Mouse (Mus musculus) left cerebral cortex, adult 2 months (tissue): ENCODE measurements around the gene Itk. TPM values are rescaled to one million over a fixed set of nuclear protein-coding genes. Genes with fewer than 3 reads are reported as not detected.

Source experiments
- DNase-seq, 2 experiments: peaks; one replicate each; pipeline ENCODE4 v3.0.0; 2021 to 2022; ENCODE audit warnings: low spot score in 2 of 2, mixed read lengths in 1 of 2; ENCODE audit errors: extremely low spot score in 1 of 2
- H3K27ac ChIP-seq: fragments of 200-600 bp; 2 replicates; pipeline ENCODE4 v1.8.1; 2022
- H3K4me3 ChIP-seq: fragments of 200-600 bp; 2 replicates; pipeline ENCODE4 v1.8.1; 2022
- CTCF ChIP-seq: fragments of 200-600 bp; IDR thresholded peaks from 2 replicates; pipeline ENCODE4 v1.8.1; 2022; ENCODE audit warnings: antibody characterized with exemption, mild to moderate bottlenecking, moderate library complexity
- intact Hi-C: fragments of 180-260 bp; cut with DNase I; formaldehyde crosslinking; loops from one replicate; pipeline ENCODE4 v1.15.1; 2025
- total RNA-seq, 2 experiments: library from RNA; stranded (reverse); gene quantifications; 2 replicates each; pipeline ENCODE4 v1.2.3; 2021

The Itk gene
- total RNA-seq, 2 experiments from 2014 or later: 0.16 to 0.23 TPM

GRCm38 (mm10) chr11:46310647-46311063, 78.7 kb downstream of the Itk start:
- TF ChIP-seq CTCF: no peak
- intact Hi-C loops: no loop called here
- Histone ChIP-seq H3K27ac (peak overlapping the region; percentile 99), H3K4me3 (peak overlapping the region; percentile 79)
- no peak for DNase-seq

DNA sequence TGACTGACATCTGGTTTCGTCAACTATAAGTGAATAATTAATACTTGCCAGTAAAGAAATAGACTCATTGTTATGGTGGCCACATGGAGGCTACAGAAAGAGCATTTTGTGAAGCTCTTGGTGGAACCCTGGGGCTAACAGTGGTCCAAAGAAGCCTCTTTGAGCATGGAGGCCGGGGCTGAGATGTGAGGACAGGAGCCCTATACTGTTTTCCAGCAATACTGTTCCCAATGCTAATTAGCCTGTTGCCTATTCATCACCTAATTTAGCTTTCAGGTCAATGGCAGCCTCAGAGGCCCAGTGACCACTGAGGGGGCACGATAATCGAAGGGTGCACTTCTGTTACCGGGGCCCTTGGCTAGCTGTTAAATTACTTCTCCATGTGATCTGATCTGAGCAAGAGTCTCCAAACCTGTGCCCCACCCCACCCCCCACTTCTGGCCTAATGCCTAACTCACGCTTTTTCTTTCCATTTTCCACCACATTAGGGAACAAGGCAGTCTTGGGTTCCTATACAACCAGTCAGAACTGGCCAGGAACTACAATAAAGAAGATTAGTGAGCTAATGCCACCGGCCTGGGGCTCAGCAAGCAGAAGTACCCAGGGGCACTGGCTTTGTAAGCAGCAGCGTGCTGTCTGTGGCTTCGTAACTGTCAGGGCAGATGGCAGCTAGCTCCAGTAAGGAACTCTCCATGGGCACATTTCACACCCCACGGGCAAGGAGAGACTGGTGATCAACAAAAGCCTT, 79.3 kb downstream of the Itk start:
- no peak for DNase-seq
- peak overlapping the region; percentile 79 for H3K4me3 ChIP-seq
- peak overlapping the region; percentile 74 for H3K27ac ChIP-seq
- no peak for TF ChIP-seq CTCF
- intact Hi-C loops: no loop called here

DNA sequence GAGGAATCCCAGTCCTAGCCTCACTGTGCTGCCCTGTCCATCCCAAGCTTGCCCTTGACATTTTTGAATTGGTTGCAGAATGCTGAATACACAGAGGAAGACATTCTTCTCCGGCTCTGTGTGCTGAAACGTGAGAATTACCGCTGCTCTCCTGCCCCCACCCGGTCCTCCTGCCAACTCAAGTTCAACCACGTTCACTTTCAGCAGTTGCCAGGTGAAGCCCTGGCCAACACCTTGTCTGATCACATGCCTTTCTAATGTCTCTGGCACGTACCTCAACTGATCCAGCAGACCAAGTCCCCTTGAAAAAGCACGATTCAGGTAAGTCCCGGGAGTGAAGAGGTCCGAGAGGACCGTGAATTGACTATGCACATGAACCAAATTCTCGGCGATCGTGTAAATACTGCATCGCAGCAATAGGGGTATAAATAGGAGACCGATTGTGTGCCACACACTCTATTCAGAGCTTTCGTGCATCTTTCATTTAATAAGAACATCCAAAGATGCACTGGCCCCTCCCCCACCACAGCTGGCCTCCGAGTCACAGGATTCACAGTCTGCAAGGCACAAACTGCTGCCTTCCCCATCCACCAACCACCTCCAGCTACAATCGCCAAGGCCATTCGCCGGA, 80.1 kb downstream of the Itk start:
- Histone ChIP-seq H3K27ac (peak overlapping the region; percentile 74), H3K4me3 (peak overlapping the region; percentile 79)
- DNase-seq: peak in 1 of 2 experiments; percentile 44
- no peak for TF ChIP-seq CTCF
- intact Hi-C loops: no loop called here

GRCm38 (mm10) chr11:46308271-46308974, 80.9 kb downstream of the Itk start:
- Histone ChIP-seq H3K27ac (peak overlapping the region; percentile 74), H3K4me3 (peak overlapping the region; percentile 79)
- intact Hi-C loops: no loop called here
- TF ChIP-seq CTCF: no peak
- DNase-seq: no peak

DNA sequence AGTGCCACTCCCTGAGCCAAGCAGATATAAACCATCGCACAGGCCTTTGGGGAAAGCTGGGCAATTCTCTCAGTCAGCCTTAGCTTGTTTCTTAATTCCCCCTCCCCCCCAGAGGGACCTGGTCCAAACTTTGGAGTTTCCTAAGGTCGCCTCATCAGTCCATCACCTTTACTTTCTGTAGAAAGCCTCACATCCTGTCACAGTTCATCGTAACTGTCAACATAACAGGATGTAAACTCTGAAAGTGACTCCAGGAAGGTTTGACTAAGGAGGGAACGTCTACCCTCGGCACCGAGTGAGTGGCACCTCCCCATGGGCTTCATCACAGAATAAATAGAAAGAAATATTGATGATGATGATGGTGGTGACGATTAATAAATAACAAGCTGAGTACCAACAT, 81.5 kb downstream of the Itk start:
- H3K4me3 ChIP-seq: no peak overlapping the region
- no peak overlapping the region for H3K27ac ChIP-seq
- intact Hi-C loops: no loop called here
- DNase-seq: no peak
- no peak for TF ChIP-seq CTCF

- DNase-seq: no peak
- TF ChIP-seq CTCF: no peak
- Histone ChIP-seq H3K27ac (peak overlapping the region; percentile 44; the same call in 1 of the 2 replicates), H3K4me3 (no peak overlapping the region)
- intact Hi-C loops: no loop called here
Measured at GRCm38 (mm10) chr11:46306776-46307175, 82.5 kb downstream of the Itk start.

DNA sequence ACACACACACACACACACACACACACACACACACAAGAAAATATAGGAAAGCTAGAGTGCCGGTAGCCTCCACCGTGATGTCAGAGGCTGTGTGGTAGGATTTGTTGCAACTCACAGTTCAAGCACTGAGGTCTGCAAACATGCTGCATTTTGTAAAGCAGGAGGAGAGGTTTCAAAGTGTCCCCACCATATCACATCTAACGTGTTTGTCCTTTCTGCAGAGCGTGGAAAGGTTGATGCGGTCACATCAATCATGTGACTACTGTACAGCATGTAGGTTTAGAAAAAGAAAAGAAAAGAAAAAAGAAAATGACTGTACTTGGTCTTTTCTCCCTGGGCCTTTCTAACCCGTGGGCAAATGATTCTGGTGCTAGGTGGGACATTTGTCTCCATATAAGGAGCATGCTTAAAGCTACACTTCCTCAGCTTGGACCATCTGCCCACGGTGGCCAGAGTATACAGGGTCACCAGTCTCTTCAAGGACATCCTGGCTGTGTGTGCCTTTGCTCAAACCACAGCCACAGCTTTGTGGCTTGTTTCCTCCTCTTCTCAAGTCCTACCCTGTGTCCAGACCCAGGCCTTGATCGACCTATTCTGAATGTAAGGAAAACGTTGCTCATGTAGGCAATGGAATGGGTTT, 83.3 kb downstream of the Itk start:
- no peak for TF ChIP-seq CTCF
- peak overlapping the region; percentile 44; the same call in 1 of the 2 replicates for H3K27ac ChIP-seq
- no peak for DNase-seq

GRCm38 (mm10) chr11:46304864-46305710, 84.2 kb downstream of the Itk start:
- no peak for DNase-seq
- TF ChIP-seq CTCF: no peak
- Histone ChIP-seq H3K27ac (peak overlapping the region; percentile 38; the same call in 1 of the 2 replicates), H3K4me3 (no peak overlapping the region)
- intact Hi-C loops: no loop called here

More for the DNA sequence above, 83.3 kb downstream of the Itk start:
- intact Hi-C loops: no loop called here
- H3K4me3 ChIP-seq: peak overlapping the region; percentile 20; the same call in 1 of the 2 replicates

GRCm38 (mm10) chr11:46304093-46304492, 85.2 kb downstream of the Itk start:
- intact Hi-C loops: no loop called here
- Histone ChIP-seq H3K4me3 (no peak overlapping the region), H3K27ac (no peak overlapping the region; the same call in 1 of the 2 replicates)
- DNase-seq: no peak
- TF ChIP-seq CTCF: no peak

- DNase-seq: no peak
- Histone ChIP-seq H3K27ac (peak overlapping the region; percentile 91), H3K4me3 (no peak overlapping the region)
- TF ChIP-seq CTCF: no peak
- intact Hi-C loops: no loop called here
Measured at GRCm38 (mm10) chr11:46302471-46302870, 86.8 kb downstream of the Itk start.
